Mouse (Mus musculus) inflammation-experienced regulatory T-cells, adult 16 weeks (primary cell): ENCODE results near the gene Ftl1-ps1. TPM values are rescaled to one million over a fixed set of nuclear protein-coding genes. Genes with fewer than 3 reads are reported as not detected.

Source experiments
- polyA plus RNA-seq: library from polyadenylated mRNA; unstranded; fragments of 100-300 nt; shearing (Covaris generic); gene quantifications from one replicate; pipeline ENCODE4 v1.2.1, GENCODE M21; 2017

Ftl1-ps1 gene
- polyA plus RNA-seq = 50.3 TPM

DNA sequence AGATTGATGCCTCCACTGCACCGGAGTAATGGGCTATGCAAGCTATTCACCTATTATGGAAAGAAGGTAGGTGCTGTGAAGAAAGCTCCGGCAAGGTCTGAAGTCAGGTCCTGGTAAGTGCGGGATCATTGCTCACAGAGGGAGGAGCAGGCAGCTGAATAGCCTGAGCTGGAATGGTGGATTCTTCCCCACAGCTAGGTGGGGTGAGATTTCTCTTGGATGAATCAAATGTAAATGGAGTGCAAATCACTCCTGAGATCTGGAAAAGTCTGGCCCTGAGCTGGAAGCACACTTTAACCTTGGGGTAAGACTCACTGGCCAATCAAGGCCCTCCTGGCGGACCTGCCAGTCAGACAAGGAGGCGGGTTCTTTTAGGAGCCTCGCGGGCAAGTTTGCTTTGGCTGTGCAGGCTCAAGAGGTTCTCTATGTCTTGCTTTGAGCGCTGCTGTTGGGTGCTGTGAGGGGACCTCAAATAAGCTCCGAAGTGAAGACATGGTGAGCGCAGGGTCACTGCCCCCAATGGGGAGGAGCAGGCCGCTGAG is at the start of gene Ftl1-ps1:
Ftl1-ps1 (plus strand) TSS at position 397 of the 542 bp plus-strand sequence.

DNA sequence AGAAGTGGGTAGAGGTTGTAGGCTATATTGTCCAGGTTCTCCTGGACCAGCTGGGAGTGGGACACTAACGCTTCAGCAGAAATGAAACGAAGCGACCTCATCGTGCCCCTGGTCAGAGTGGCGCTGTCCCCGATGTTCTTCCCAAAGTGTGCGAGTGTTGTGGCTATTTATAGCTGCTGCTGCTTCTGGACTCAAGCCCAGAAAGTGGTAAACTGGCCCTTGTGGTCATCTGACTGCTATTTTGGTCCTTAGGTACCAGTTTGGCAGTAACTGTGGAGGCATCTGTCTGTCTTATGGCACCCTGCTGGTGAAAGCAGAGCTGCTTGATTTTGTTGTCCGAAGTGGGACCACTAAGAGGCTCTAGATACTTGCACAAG is 35.6 kb upstream of the Ftl1-ps1 start, which contains the start of gene Lrrc14b:
Lrrc14b (minus strand) TSS at position 147 of the 377 bp plus-strand sequence.

DNA sequence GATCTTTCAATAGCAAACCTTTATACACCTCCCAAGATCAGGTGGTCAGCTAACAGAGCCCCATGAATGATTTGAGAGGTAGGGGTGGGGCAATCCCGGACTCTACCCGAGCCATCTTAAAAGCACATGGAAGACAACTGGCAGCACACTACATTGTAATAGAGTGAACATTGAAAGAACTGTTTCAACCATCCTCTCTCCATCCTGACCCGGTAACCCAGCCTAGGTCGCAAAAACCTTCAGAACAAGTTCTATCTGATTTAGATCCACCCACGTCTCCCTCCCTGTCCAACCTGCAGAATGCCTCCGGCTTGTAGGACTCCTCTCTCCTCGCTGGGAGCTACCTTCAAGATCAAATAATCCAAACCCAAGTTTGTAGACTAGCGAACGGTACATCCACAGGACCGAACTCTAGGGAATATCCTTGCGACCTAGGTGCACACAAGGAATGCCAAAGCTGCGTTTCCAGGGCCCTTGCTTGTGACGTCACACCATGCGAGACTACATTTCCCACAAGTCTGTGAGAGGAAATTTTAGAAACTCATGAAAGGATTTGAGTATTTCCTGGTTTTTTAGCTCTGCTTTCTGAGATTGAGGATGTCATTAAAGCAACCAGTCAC is 9.0 kb upstream of the Ftl1-ps1 start, which contains the start of gene Zfp72:
Zfp72 (minus strand) TSS at position 466 of the 620 bp plus-strand sequence.

Other genes starting within 250 kb of the Ftl1-ps1 start
- 102 TPM for gene Exoc3, start 191.0 kb upstream of the Ftl1-ps1 start, polyA plus RNA-seq
- 0.52 TPM for gene Ahrr, start 107.4 kb upstream of the Ftl1-ps1 start, polyA plus RNA-seq
- gene Pdcd6, start 82.1 kb upstream of the Ftl1-ps1 start, polyA plus RNA-seq = 197 TPM
- 395 TPM for gene Sdha, start 49.4 kb upstream of the Ftl1-ps1 start, polyA plus RNA-seq
- 39.3 TPM for gene Ccdc127, start 49.4 kb upstream of the Ftl1-ps1 start, polyA plus RNA-seq
- not detected for gene Lrrc14b, start 35.7 kb upstream of the Ftl1-ps1 start, polyA plus RNA-seq
- gene Zfp72, start 8.9 kb upstream of the Ftl1-ps1 start, polyA plus RNA-seq = 3.5 TPM
- gene Zfp825, start 94.3 kb downstream of the Ftl1-ps1 start, polyA plus RNA-seq = 25.9 TPM
- gene Erap1, start 239.9 kb downstream of the Ftl1-ps1 start, polyA plus RNA-seq = 152 TPM